Mouse (Mus musculus): ENCODE data around the gene Wwox. TPM values are rescaled to one million over a fixed set of nuclear protein-coding genes. Genes with fewer than 3 reads are reported as not detected.

Wwox gene
- polyA plus RNA-seq, 1 experiment from 2014 or later = 10.5 TPM

- H3K27ac ChIP-seq = no peak overlapping the region
- H3K27me3 ChIP-seq = peaks cover 11% of the 10 kb centered on the region; the same call in 1 of the 2 replicates
- H3K9me3 ChIP-seq = no peaks in the 10 kb centered on the region
- H3K36me3 ChIP-seq = no peaks in the 10 kb centered on the region
- 62% methylated on average over 10 of the region's 10 CpGs for WGBS
- H3K4me2 ChIP-seq (replicated peaks) = no peak overlapping the region
- H3K4me1 ChIP-seq = peaks cover 25% of the 10 kb centered on the region
- no peak overlapping the region for H3K4me3 ChIP-seq
- no peak overlapping the region for H3K9ac ChIP-seq
- ATAC-seq (ENCODE audit: insufficient number of reproducible peaks, insufficient read depth, low FRiP score, low TSS enrichment) = no peak
These were observed 714.6 kb downstream of the Wwox start for GRCm38 (mm10) chr8:115154096-115154495.

- WGBS = 85% methylated on average over 8 of the region's 8 CpGs
- peaks cover 29% of the 10 kb centered on the region for H3K4me1 ChIP-seq
These were observed 716.7 kb downstream of the Wwox start for GRCm38 (mm10) chr8:115156142-115156541.

GRCm38 (mm10) chr8:115157977-115158720, 718.7 kb downstream of the Wwox start:
- H3K36me3 ChIP-seq = no peaks in the 10 kb centered on the region

More at GRCm38 (mm10) chr8:115156142-115156541, 716.7 kb downstream of the Wwox start:
- H3K4me2 ChIP-seq (replicated peaks) = no peak overlapping the region
- H3K4me3 ChIP-seq = no peak overlapping the region
- 0 out of 2 replicates have a peak, but pooled peaks cover 6% of the 10 kb centered on the region for H3K27me3 ChIP-seq
- no peaks in the 10 kb centered on the region for H3K9me3 ChIP-seq
- H3K9ac ChIP-seq = no peak overlapping the region
- no peak overlapping the region for H3K27ac ChIP-seq
- ATAC-seq (ENCODE audit: insufficient number of reproducible peaks, insufficient read depth, low FRiP score, low TSS enrichment) = no peak
- H3K36me3 ChIP-seq = no peaks in the 10 kb centered on the region

DNA sequence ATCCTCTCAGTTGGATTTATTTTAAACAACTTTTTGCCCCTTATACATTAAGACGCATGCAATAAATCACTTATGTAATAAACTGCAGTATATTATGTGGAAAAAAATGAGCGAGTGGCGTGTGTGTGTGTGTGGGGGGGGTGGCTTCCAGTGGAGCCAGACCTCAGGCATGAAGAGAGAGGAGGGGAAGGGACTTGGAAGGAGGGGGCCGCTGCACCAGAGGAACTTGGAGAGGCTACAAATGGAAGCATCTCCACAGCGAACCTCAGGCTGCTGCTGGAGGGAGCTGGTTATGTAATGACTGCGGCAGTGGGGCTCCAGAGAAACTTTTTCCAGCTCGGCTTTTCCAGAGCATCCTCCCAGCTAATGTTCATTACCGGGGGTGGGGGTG, 719.3 kb downstream of the Wwox start:
- H3K4me3 ChIP-seq = peak overlapping the region; percentile 20; the same call in 1 of the 2 replicates
- H3K36me3 ChIP-seq = no peaks in the 10 kb centered on the region
- peak overlapping the region; percentile 47 for H3K4me2 ChIP-seq (replicated peaks)
- H3K4me1 ChIP-seq = peaks cover 29% of the 10 kb centered on the region
- peak overlapping the region; percentile 57 for H3K27ac ChIP-seq
- H3K27me3 ChIP-seq = 0 out of 2 replicates have a peak, but pooled peaks cover 6% of the 10 kb centered on the region
- H3K9me3 ChIP-seq = no peaks in the 10 kb centered on the region
- no peak for ATAC-seq (ENCODE audit: insufficient number of reproducible peaks, insufficient read depth, low FRiP score, low TSS enrichment)
- 0 out of 2 replicates have a peak overlapping the region, but pooled peaks have one; percentile 27 for H3K9ac ChIP-seq
- WGBS = 5% methylated on average over 8 of the region's 8 CpGs

More at GRCm38 (mm10) chr8:115157977-115158720, 718.7 kb downstream of the Wwox start:
- no peak overlapping the region for H3K27ac ChIP-seq
- H3K4me3 ChIP-seq = no peak overlapping the region
- WGBS = 41% methylated on average over 12 of the region's 12 CpGs
- H3K27me3 ChIP-seq = 0 out of 2 replicates have a peak, but pooled peaks cover 6% of the 10 kb centered on the region
- no peak overlapping the region for H3K9ac ChIP-seq
- no peaks in the 10 kb centered on the region for H3K9me3 ChIP-seq
- H3K4me2 ChIP-seq (replicated peaks) = peak overlapping the region; percentile 47; the same call in 1 of the 2 replicates
- peaks cover 29% of the 10 kb centered on the region for H3K4me1 ChIP-seq
- no peak; the same call in 1 of the 2 replicates for ATAC-seq (ENCODE audit: insufficient number of reproducible peaks, insufficient read depth, low FRiP score, low TSS enrichment)

GRCm38 (mm10) chr8:115159208-115159607, 719.8 kb downstream of the Wwox start:
- peak overlapping the region; percentile 57 for H3K27ac ChIP-seq
- peak overlapping the region; percentile 47 for H3K4me2 ChIP-seq (replicated peaks)
- H3K27me3 ChIP-seq = 0 out of 2 replicates have a peak, but pooled peaks cover 10% of the 10 kb centered on the region
- H3K36me3 ChIP-seq = no peaks in the 10 kb centered on the region
- H3K9me3 ChIP-seq = no peaks in the 10 kb centered on the region
- WGBS = 7% methylated on average over 18 of the region's 18 CpGs
- peaks cover 31% of the 10 kb centered on the region for H3K4me1 ChIP-seq
- no peak for ATAC-seq (ENCODE audit: insufficient number of reproducible peaks, insufficient read depth, low FRiP score, low TSS enrichment)
- H3K9ac ChIP-seq = 0 out of 2 replicates have a peak overlapping the region, but pooled peaks have one; percentile 27
- peak overlapping the region; percentile 20; the same call in 1 of the 2 replicates for H3K4me3 ChIP-seq

DNA sequence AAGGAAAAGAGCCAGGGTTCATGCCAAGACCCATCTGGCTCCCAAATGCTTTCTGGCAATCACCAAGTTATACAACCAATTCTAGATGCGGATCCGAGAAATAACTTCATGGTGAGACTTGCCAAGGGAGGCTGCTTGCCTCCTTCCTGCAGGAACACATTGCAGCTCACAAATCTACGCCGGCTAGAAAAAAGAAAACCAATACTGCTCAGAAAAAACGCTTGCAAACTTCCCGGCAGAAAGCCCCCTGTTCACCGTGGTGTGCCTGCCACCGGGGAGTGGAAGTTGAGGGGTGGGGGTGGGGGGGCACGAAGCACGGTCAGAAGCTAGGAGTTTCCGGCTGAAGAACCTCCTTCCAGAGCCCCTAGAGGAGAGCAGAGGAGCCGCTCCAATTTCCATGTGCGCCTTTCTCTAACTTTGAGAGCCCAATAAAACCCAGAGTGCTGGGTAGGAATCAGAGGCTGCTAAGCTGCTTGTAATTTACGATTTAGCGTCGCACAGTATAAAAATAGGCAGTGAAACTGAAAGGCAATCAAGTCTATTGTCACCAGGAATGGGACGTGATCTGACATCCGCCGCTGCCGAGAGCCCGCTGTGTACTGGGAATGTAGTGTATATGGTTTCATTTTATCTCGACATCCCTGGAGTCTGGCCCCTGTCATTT, 720.4 kb downstream of the Wwox start:
- H3K9ac ChIP-seq = no peak overlapping the region
- 5% methylated on average over 22 of the region's 22 CpGs for WGBS
- H3K4me2 ChIP-seq (replicated peaks) = peak overlapping the region; percentile 47
- no peaks in the 10 kb centered on the region for H3K36me3 ChIP-seq
- H3K9me3 ChIP-seq = no peaks in the 10 kb centered on the region
- 0 out of 2 replicates have a peak overlapping the region, but pooled peaks have one; percentile 59 for H3K27ac ChIP-seq
- no peak for ATAC-seq (ENCODE audit: insufficient number of reproducible peaks, insufficient read depth, low FRiP score, low TSS enrichment)
- H3K27me3 ChIP-seq = 0 out of 2 replicates have a peak, but pooled peaks cover 11% of the 10 kb centered on the region
- H3K4me3 ChIP-seq = peak overlapping the region; percentile 20
- peaks cover 38% of the 10 kb centered on the region for H3K4me1 ChIP-seq

GRCm38 (mm10) chr8:115160407-115160806, 721.0 kb downstream of the Wwox start:
- peak overlapping the region; percentile 47 for H3K4me2 ChIP-seq (replicated peaks)
- H3K9ac ChIP-seq = no peak overlapping the region
- H3K4me3 ChIP-seq = peak overlapping the region; percentile 20; the same call in 1 of the 2 replicates
- WGBS = 81% methylated on average over 5 of the region's 5 CpGs
- no peaks in the 10 kb centered on the region for H3K36me3 ChIP-seq
- H3K27me3 ChIP-seq = 0 out of 2 replicates have a peak, but pooled peaks cover 11% of the 10 kb centered on the region
- H3K4me1 ChIP-seq = peaks cover 39% of the 10 kb centered on the region
- no peaks in the 10 kb centered on the region for H3K9me3 ChIP-seq
- no peak for ATAC-seq (ENCODE audit: insufficient number of reproducible peaks, insufficient read depth, low FRiP score, low TSS enrichment)
- 0 out of 2 replicates have a peak overlapping the region, but pooled peaks have one; percentile 33 for H3K27ac ChIP-seq

DNA sequence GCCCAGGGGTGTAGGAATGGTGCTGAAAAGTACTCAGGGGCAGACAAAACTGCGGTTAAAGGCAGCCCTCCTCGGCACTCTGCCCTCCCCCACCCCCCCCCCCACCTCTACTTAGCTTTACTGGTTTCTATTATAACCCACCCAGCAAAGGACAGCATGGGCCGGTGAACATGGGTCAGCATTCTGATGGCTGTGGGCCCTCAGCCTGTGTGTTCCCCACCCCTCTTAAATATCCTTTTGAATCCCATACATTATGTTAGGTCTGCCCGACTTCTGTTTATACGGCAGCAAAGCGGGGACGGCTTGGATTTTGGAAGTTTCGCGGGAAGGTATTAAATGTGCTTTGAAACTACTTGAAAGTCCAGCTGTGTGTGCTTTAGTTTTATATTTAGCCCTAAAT, 722.1 kb downstream of the Wwox start:
- 40% methylated on average over 9 of the region's 9 CpGs for WGBS
- Histone ChIP-seq H3K9ac (no peak overlapping the region), H3K27me3 (0 out of 2 replicates have a peak, but pooled peaks cover 11% of the 10 kb centered on the region), H3K36me3 (no peaks in the 10 kb centered on the region), H3K4me2 (replicated peaks) (no peak overlapping the region), H3K4me3 (no peak overlapping the region), H3K9me3 (no peaks in the 10 kb centered on the region), H3K27ac (no peak overlapping the region), H3K4me1 (peaks cover 39% of the 10 kb centered on the region)
- ATAC-seq (ENCODE audit: insufficient number of reproducible peaks, insufficient read depth, low FRiP score, low TSS enrichment) = no peak

DNA sequence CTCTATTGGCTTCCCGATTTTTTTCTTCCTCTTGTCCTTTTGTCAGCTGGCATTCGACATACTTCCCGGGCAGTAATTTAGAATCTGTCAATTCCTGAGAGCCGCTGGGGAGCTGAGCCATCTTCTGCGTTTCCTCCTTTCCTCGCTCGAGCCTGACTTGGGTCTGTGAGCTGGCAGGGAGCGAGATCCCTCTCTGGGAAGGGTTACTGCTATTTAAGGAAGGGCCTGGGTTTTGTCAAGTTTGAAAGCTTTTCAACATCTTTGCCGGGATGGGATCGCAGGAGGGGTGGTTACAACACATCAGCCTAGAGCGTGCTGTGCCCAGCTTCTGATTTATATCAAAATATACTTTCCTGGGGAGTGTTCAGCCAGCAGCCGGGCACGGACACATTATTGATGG, 725.4 kb downstream of the Wwox start:
- no peaks in the 10 kb centered on the region for H3K9me3 ChIP-seq
- no peak for ATAC-seq (ENCODE audit: insufficient number of reproducible peaks, insufficient read depth, low FRiP score, low TSS enrichment)
- H3K27me3 ChIP-seq = 0 out of 2 replicates have a peak, but pooled peaks cover 5% of the 10 kb centered on the region
- H3K9ac ChIP-seq = no peak overlapping the region
- peaks cover 24% of the 10 kb centered on the region for H3K4me1 ChIP-seq
- no peaks in the 10 kb centered on the region for H3K36me3 ChIP-seq
- no peak overlapping the region for H3K4me3 ChIP-seq
- no peak overlapping the region; the same call in 1 of the 2 replicates for H3K4me2 ChIP-seq (replicated peaks)
- H3K27ac ChIP-seq = no peak overlapping the region
- 21% methylated on average over 13 of the region's 13 CpGs for WGBS

DNA sequence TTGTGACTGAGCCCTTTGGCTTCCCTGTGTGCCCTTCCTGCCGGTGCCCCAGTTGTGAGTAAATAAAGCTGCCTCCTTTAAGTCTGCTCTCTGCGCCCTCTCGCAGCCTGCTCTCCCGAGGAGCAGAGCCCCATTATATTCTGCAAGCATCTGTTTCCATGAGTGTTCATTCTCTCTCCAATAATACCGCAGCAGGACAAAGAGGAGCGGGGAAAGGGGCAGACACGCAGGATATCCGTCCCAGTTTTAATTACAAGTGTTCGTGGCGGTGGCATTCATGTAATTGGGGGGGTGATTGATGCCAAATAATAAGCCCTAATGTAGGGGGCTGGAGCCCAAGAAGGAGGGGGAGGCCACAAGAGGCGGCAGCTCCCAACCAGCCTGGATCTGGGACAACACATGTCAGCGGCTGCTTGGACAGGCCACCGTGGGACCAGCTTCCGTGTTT, 734.2 kb downstream of the Wwox start:
- ATAC-seq (ENCODE audit: insufficient number of reproducible peaks, insufficient read depth, low FRiP score, low TSS enrichment) = no peak
- no peak overlapping the region for H3K9ac ChIP-seq
- no peaks in the 10 kb centered on the region for H3K9me3 ChIP-seq
- no peak overlapping the region for H3K27ac ChIP-seq
- H3K27me3 ChIP-seq = no peaks in the 10 kb centered on the region
- WGBS = 57% methylated on average over 14 of the region's 14 CpGs
- H3K4me2 ChIP-seq (replicated peaks) = no peak overlapping the region
- peaks cover 6% of the 10 kb centered on the region for H3K4me1 ChIP-seq
- no peaks in the 10 kb centered on the region for H3K36me3 ChIP-seq
- H3K4me3 ChIP-seq = no peak overlapping the region

DNA sequence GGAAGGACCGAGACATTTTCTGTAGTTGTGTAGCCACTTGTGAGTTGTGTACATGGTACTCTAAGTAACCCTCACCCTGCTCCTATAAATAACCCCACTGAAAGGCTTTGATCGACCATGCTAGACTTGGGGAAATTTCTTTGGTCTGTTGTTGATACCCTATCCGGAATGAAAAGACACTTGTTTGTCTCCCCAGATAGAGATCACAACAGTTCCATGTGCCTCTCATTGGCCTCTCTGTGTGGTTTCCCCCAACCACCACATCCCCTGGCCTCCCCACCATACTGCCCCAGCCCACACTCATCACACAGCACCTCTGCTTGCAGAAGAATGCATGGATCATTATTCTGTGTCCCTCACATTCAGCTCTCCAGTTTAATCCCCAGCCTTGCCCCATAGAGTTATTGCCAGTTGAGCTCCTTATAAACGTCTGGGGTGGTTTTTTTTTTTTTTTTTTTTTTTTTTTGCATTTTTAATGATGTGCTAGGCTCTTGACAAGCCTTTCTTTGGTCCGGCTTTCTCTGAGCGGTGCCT, 746.0 kb downstream of the Wwox start:
- no peak overlapping the region for H3K27ac ChIP-seq
- 66% methylated on average over 6 of the region's 6 CpGs for WGBS
- no peak overlapping the region for H3K4me2 ChIP-seq (replicated peaks)
- ATAC-seq (ENCODE audit: insufficient number of reproducible peaks, insufficient read depth, low FRiP score, low TSS enrichment) = no peak
- H3K9ac ChIP-seq = no peak overlapping the region
- H3K9me3 ChIP-seq = no peaks in the 10 kb centered on the region
- no peak overlapping the region for H3K4me3 ChIP-seq
- H3K27me3 ChIP-seq = no peaks in the 10 kb centered on the region
- no peaks in the 10 kb centered on the region for H3K36me3 ChIP-seq
- peaks cover 14% of the 10 kb centered on the region for H3K4me1 ChIP-seq
